Mouse (Mus musculus) CH12.LX (cell line): Measurements from ENCODE around the gene Pdzd2. TPM values are rescaled to one million over a fixed set of nuclear protein-coding genes. Genes with fewer than 3 reads are reported as not detected.

ENCODE experiments used
- DNase-seq: peaks from one replicate; pipeline ENCODE4 v3.0.0-alpha.2; 2013; ENCODE audit errors: extremely low read depth
- H3K27ac ChIP-seq: 2 replicates; pipeline ENCODE4 v1.5.1; 2012; ENCODE audit warnings: low read depth, mild to moderate bottlenecking, control low read depth, moderate library complexity; ENCODE audit not compliant: insufficient read depth
- H3K27me3 ChIP-seq: replicated peaks from 2 replicates; pipeline ENCODE3; 2012; ENCODE audit warnings: inconsistent platforms
- H3K36me3 ChIP-seq, 2 experiments: replicated peaks in 1 of 2; 2 replicates each; pipeline versions ENCODE3 to v1.6.1; 2012; ENCODE audit warnings: inconsistent platforms in 1 of 2, low read length in 1 of 2, mild to moderate bottlenecking in 1 of 2, mixed read lengths in 1 of 2, moderate library complexity in 1 of 2; ENCODE audit not compliant: control insufficient read depth in 1 of 2, insufficient read depth in 1 of 2
- H3K4me1 ChIP-seq, 2 experiments: 2 replicates each; pipeline ENCODE4 v1.6.1; 2012; ENCODE audit warnings: inconsistent platforms in 1 of 2, moderate library complexity in 1 of 2; ENCODE audit not compliant: insufficient read depth in 2 of 2, control insufficient read depth in 1 of 2
- H3K4me2 ChIP-seq: 2 replicates; pipeline ENCODE4 v1.6.1; 2012; ENCODE audit warnings: low read depth, mild to moderate bottlenecking, control low read depth; ENCODE audit not compliant: poor library complexity, insufficient read depth, severe bottlenecking
- H3K4me3 ChIP-seq, 3 experiments: fragments of 150-350 bp in 1 of 3; sonication (generic) in 1 of 3; replicated peaks in 1 of 3; 2 replicates each; pipeline versions ENCODE3 to v1.5.1; 2011 to 2012; ENCODE audit warnings: low read depth in 2 of 3, low read length in 2 of 3, mild to moderate bottlenecking in 2 of 3, moderate library complexity in 2 of 3, control low read depth in 1 of 3, improper control_type of control experiment in 1 of 3, inconsistent platforms in 1 of 3, mixed read lengths in 1 of 3; ENCODE audit not compliant: poor library complexity in 1 of 3
- H3K79me2 ChIP-seq: replicated peaks from 2 replicates; pipeline ENCODE4 v1.6.1; 2012; ENCODE audit warnings: mild to moderate bottlenecking, moderate library complexity; ENCODE audit not compliant: control insufficient read depth, poor library complexity, insufficient read depth, severe bottlenecking; ENCODE audit errors: extremely low read depth
- H3K9ac ChIP-seq: 2 replicates; pipeline ENCODE4 v1.6.1; 2012; ENCODE audit warnings: low read depth, mild to moderate bottlenecking, control low read depth, moderate library complexity; ENCODE audit not compliant: insufficient read depth
- H3K9me3 ChIP-seq: replicated peaks from 2 replicates; pipeline ENCODE3; 2012; ENCODE audit warnings: low read length, inconsistent platforms, mixed read lengths
- CHD1 ChIP-seq: IDR thresholded peaks from 2 replicates; pipeline ENCODE4 v1.6.1; 2012; ENCODE audit warnings: low read depth, low read length, improper control_type of control experiment, inconsistent platforms
- CTCF ChIP-seq, 2 experiments: IDR thresholded peaks in 1 of 2; conservative IDR thresholded peaks in 1 of 2; 2 replicates each; pipeline ENCODE4 v1.5.1; 2011 to 2012; ENCODE audit warnings: low read depth in 2 of 2, low read length in 2 of 2, improper control_type of control experiment in 1 of 2, inconsistent platforms in 1 of 2, mild to moderate bottlenecking in 1 of 2, moderate library complexity in 1 of 2
- ELF1 ChIP-seq: IDR thresholded peaks from 2 replicates; pipeline ENCODE4 v1.6.1; 2014; ENCODE audit warnings: low read depth, mild to moderate bottlenecking, inconsistent platforms, low read length, improper control_type of control experiment
- EP300 ChIP-seq: IDR thresholded peaks from 2 replicates; pipeline ENCODE4 v1.6.1; 2011; ENCODE audit warnings: low read length, improper control_type of control experiment
- ETS1 ChIP-seq: conservative IDR thresholded peaks from 2 replicates; pipeline ENCODE4 v1.6.1; 2012; ENCODE audit warnings: low read depth, mild to moderate bottlenecking, inconsistent platforms, low read length, improper control_type of control experiment, moderate library complexity
- GABPA ChIP-seq: IDR thresholded peaks from 2 replicates; pipeline ENCODE4 v1.6.1; 2012; ENCODE audit warnings: low read depth, low read length, improper control_type of control experiment, inconsistent platforms; ENCODE audit not compliant: insufficient replicate concordance
- IRF4 ChIP-seq: IDR thresholded peaks from 2 replicates; pipeline ENCODE4 v1.6.1; 2014; ENCODE audit warnings: low read depth, mild to moderate bottlenecking, inconsistent platforms, low read length, improper control_type of control experiment
- JUND ChIP-seq: conservative IDR thresholded peaks from 2 replicates; pipeline ENCODE4 v1.6.1; 2011; ENCODE audit warnings: low read depth, low read length, improper control_type of control experiment
- MAFK ChIP-seq: IDR thresholded peaks from 2 replicates; pipeline ENCODE4 v1.6.1; 2011; ENCODE audit warnings: low read length, improper control_type of control experiment; ENCODE audit not compliant: insufficient replicate concordance
- MXI1 ChIP-seq: IDR thresholded peaks from 2 replicates; pipeline ENCODE4 v1.6.1; 2011; ENCODE audit warnings: mild to moderate bottlenecking, low read depth, low read length, improper control_type of control experiment
- NELFE ChIP-seq: IDR thresholded peaks from 2 replicates; pipeline ENCODE4 v1.6.1; 2011; ENCODE audit warnings: low read depth, low read length, improper control_type of control experiment
- POLR2A ChIP-seq: IDR thresholded peaks from 2 replicates; pipeline ENCODE4 v1.6.1; 2011; ENCODE audit warnings: low read depth, mild to moderate bottlenecking, improper control_type of control experiment, low read length
- POLR2AphosphoS2 ChIP-seq: IDR thresholded peaks from 2 replicates; pipeline ENCODE4 v1.6.1; 2011; ENCODE audit warnings: low read depth, low read length, improper control_type of control experiment
- TBP ChIP-seq: conservative IDR thresholded peaks from 2 replicates; pipeline ENCODE4 v1.6.1; 2011; ENCODE audit warnings: low read depth, low read length, improper control_type of control experiment
- UBTF ChIP-seq: IDR thresholded peaks from 2 replicates; pipeline ENCODE4 v1.6.1; 2012; ENCODE audit warnings: low read depth, mild to moderate bottlenecking, inconsistent platforms, low read length, improper control_type of control experiment, moderate library complexity
- USF2 ChIP-seq: conservative IDR thresholded peaks from 2 replicates; pipeline ENCODE4 v1.6.1; 2011; ENCODE audit warnings: low read depth, low read length, improper control_type of control experiment
- ZC3H11A ChIP-seq: IDR thresholded peaks from 2 replicates; pipeline ENCODE4 v1.6.1; 2012; ENCODE audit warnings: low read depth, mild to moderate bottlenecking, inconsistent platforms, low read length, improper control_type of control experiment
- ZKSCAN1 ChIP-seq: IDR thresholded peaks from 2 replicates; pipeline ENCODE4 v1.6.1; 2012; ENCODE audit warnings: low read depth, inconsistent platforms, low read length, improper control_type of control experiment, borderline replicate concordance
- ZMIZ1 ChIP-seq: IDR thresholded peaks from 2 replicates; pipeline ENCODE4 v1.6.1; 2012; ENCODE audit warnings: low read depth, mild to moderate bottlenecking, inconsistent platforms, low read length, improper control_type of control experiment
- dilution Hi-C: fragments of 300-500 bp; cut with MboI; formaldehyde crosslinking; loops from 2 replicates; pipeline ENCODE4 v1.14.3; 2020; ENCODE audit warnings: low sequenced_read_pairs; ENCODE audit not compliant: extremely low pct_unique_long_range_greater_than_20kb, extremely low pct_ligation_motif_present
- in situ Hi-C: fragments of 300-500 bp; cut with MboI; formaldehyde crosslinking; loops from 3 replicates; pipeline ENCODE4 v1.14.3; 2019; ENCODE audit warnings: low sequenced_read_pairs, low pct_ligation_motif_present, low pct_unique_long_range_greater_than_20kb, mixed read lengths
- polyA plus RNA-seq: library from polyadenylated mRNA; unstranded; fragments of >175 nt; gene quantifications from 2 replicates; pipeline ENCODE4 v1.2.1, GENCODE M21; 2012; ENCODE audit warnings: low read depth; ENCODE audit not compliant: insufficient read length
- total RNA-seq, 2 experiments: library from RNA; depleted of rRNA; stranded (reverse); fragments of 300-350 nt in 1 of 2; fragments of >200 nt in 1 of 2; gene quantifications; 2 replicates each; pipeline ENCODE4 v1.2.3; 2012 to 2014

The Pdzd2 gene
- total and polyA plus RNA-seq, 3 experiments = 0.04 to 0.24 (median 0.17) TPM

- Histone ChIP-seq H3K4me2 (no peak overlapping the region), H3K27me3 (no peaks in the 10 kb centered on the region), H3K36me3 (no peaks in the 10 kb centered on the region), H3K79me2 (no peaks in the 10 kb centered on the region)
- TF ChIP-seq ETS1 (no peak), POLR2A (no peak), EP300 (no peak), NELFE (no peak)
- TF ChIP-seq, all 38 proteins: peak for 0
- no peak overlapping the region for H3K9ac ChIP-seq
- DNase-seq = no peak
- in situ Hi-C loops (no loop called here), dilution Hi-C loops (no loop called here)
- no peak overlapping the region for H3K27ac ChIP-seq
- H3K9me3 ChIP-seq = no peaks in the 10 kb centered on the region
- H3K4me1 ChIP-seq = peaks cover 0 to 9% of the 10 kb centered on the region in 2 experiments; a peak in 2 of 4 replicates
- no peak overlapping the region for H3K4me3 ChIP-seq
Observed at GRCm38 (mm10) chr15:12697741-12698140, 42.0 kb downstream of the Pdzd2 start.

GRCm38 (mm10) chr15:12696889-12697288, 42.8 kb downstream of the Pdzd2 start:
- no peaks in the 10 kb centered on the region for H3K36me3 ChIP-seq
- H3K9me3 ChIP-seq = no peaks in the 10 kb centered on the region
- H3K4me3 ChIP-seq = no peak overlapping the region
- H3K27ac ChIP-seq = no peak overlapping the region
- no peaks in the 10 kb centered on the region for H3K79me2 ChIP-seq
- DNase-seq = no peak
- in situ Hi-C loops = no loop called here
- no peaks in the 10 kb centered on the region for H3K27me3 ChIP-seq
- TF ChIP-seq MAFK (no peak), ZKSCAN1 (no peak), TBP (no peak), ELF1 (no peak), UBTF (no peak), ZC3H11A (no peak), MXI1 (no peak), USF2 (no peak), POLR2AphosphoS2 (no peak), IRF4 (no peak), CHD1 (no peak), GABPA (no peak), NELFE (no peak), CTCF (conservative IDR thresholded peaks at IDR 0.05 in 1 of 2, IDR thresholded peaks at IDR 0.05 in 1 of 2; ENCODE audit: low read depth in 2 of 2, low read length in 2 of 2) (no peak), JUND (no peak), ZMIZ1 (no peak)
- TF ChIP-seq, all 38 proteins: peak for 0
- Histone ChIP-seq H3K4me1 (peaks cover 0 to 9% of the 10 kb centered on the region in 2 experiments; a peak in 2 of 4 replicates), H3K4me2 (no peak overlapping the region), H3K9ac (no peak overlapping the region)
- dilution Hi-C loops = no loop called here
